Mouse (Mus musculus) megakaryocyte, embryonic 14.5 days (primary cell): Measurements from ENCODE around the gene Ctss.

Source experiments
- FLI1 ChIP-seq: IDR thresholded peaks from 2 replicates; pipeline ENCODE4 v1.6.1; 2012; ENCODE audit warnings: low read length, inconsistent platforms, mixed read lengths
- GATA1 ChIP-seq: IDR thresholded peaks from 3 replicates; pipeline ENCODE4 v1.6.1; 2012; ENCODE audit warnings: mixed read lengths, low read length, inconsistent platforms, borderline replicate concordance

DNA sequence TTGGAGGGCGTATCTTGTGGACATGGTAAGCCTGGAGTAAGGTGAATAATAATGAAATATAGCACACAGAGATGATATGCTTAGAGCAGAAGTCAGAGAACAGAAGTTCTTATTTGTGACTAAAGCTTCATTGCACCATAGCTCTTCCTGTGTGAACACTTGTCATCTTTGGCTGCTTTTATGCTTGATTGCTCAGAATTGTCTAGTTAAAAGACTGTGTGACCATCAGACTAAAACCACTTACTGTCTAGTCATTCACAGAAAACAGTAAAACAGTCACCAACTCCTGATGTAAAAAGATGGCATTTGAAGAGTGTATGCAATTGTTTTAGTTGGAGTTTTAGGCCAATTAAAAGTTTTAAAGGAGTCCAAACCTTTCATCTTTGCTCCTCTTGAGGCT lies 47.6 kb upstream of the Ctss start:
- no peak for TF ChIP-seq FLI1
- TF ChIP-seq GATA1, result no peak
